Mouse (Mus musculus): ENCODE measurements at regions not wholly inside any gene's neighbourhood (a gene's known extent, or its start where the extent isn't known, plus 50 kb on each side); places are given as distances from the start of the nearest gene placed in this dataset.

DNA sequence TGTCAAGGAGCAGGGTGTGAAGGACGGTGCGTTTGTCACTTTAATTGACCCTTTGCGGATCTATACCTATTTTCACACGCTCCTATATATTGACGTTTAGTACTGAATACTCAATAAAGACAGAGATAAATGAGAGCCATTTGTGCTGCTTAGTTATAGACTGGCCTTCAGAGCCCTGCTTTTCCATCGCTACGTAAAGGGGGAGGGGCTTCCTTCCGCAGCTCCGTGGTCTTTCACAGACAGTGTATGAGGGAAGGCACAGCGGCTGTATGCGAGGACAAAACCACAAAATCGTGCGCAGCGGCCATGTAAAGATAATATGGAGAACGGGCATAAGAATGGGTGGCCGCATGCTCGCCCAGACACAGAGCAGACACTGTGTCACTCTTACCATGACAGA, 58.4 kb upstream of the Pced1b start:
- Histone ChIP-seq H3K9me3 (ENCODE audit: control insufficient read depth, insufficient read depth, low read depth, low read length) (no peaks in the 10 kb centered on the region), H3K4me1 (ENCODE audit: control insufficient read depth in 2 of 2, insufficient read depth in 2 of 2, low read length in 2 of 2, poor library complexity in 1 of 2) (peaks cover 0 to 2% of the 10 kb centered on the region in 2 experiments; a peak in 1 of 4 replicates), H3K9ac (ENCODE audit: insufficient read depth, low read depth, low read length, poor library complexity, severe bottlenecking) (no peak overlapping the region), H3K4me3 (ENCODE audit: insufficient read depth in 1 of 2, low read depth in 1 of 2, low read length in 2 of 2, poor library complexity in 1 of 2, severe bottlenecking in 1 of 2) (no peak overlapping the region), H3K36me3 (ENCODE audit: control insufficient read depth, insufficient read depth, low read length, poor library complexity, severe bottlenecking) (no peaks in the 10 kb centered on the region), H3K27ac (ENCODE audit: insufficient read depth, low read depth, low read length, poor library complexity, severe bottlenecking) (no peak overlapping the region)
- TF ChIP-seq HCFC1 (IDR thresholded peaks at IDR 0.05; ENCODE audit: borderline replicate concordance, insufficient read depth, low read length) (no peak), MAFK (IDR thresholded peaks at IDR 0.05; ENCODE audit: insufficient read depth, low read depth, low read length) (no peak), ZNF384 (IDR thresholded peaks at IDR 0.05; ENCODE audit: low read depth, low read length) (no peak), ZC3H11A (IDR thresholded peaks at IDR 0.05; ENCODE audit: borderline replicate concordance, low read depth, low read length) (no peak), CHD2 (IDR thresholded peaks at IDR 0.05; ENCODE audit: low read depth, low read length) (no peak)
- DNase-seq (ENCODE audit: low read depth, low spot score): no peak
- in situ Hi-C loops (cut with MboI; ENCODE audit: low sequenced_read_pairs in 2 of 2, unreplicated experiment in 2 of 2): no loop called here

DNA sequence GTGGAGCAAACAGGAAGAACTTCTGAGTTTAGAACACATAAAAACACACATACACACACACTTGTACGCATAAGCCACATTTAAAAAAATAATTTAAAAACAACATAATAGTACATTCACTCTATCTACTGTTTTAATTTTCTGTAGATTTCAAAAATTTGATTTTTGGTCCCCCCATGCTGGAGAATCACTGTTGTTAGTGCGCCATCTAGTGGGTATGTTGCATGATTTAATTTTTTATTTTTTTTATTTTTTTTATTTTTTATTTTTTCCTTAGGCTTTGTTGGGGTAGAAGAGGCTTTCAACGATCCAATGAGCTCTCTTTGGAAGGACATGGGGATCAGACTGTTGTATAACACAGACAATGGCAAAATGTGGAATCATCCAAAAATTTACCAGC, 59.1 kb upstream of the Pced1b start:
- no peak overlapping the region for H3K27ac ChIP-seq (ENCODE audit: insufficient read depth, low read depth, low read length, poor library complexity, severe bottlenecking)
- in situ Hi-C loops (cut with MboI; ENCODE audit: low sequenced_read_pairs in 2 of 2, unreplicated experiment in 2 of 2): no loop called here
- TF ChIP-seq ZNF384 (IDR thresholded peaks at IDR 0.05; ENCODE audit: low read depth, low read length) (peak; percentile 97), ZC3H11A (IDR thresholded peaks at IDR 0.05; ENCODE audit: borderline replicate concordance, low read depth, low read length) (no peak)
- no peak overlapping the region for H3K9ac ChIP-seq (ENCODE audit: insufficient read depth, low read depth, low read length, poor library complexity, severe bottlenecking)
- no peak overlapping the region for H3K4me3 ChIP-seq (ENCODE audit: insufficient read depth in 1 of 2, low read depth in 1 of 2, low read length in 2 of 2, poor library complexity in 1 of 2, severe bottlenecking in 1 of 2)
- no peak for DNase-seq (ENCODE audit: low read depth, low spot score)
- H3K4me1 ChIP-seq (ENCODE audit: control insufficient read depth in 2 of 2, insufficient read depth in 2 of 2, low read length in 2 of 2, poor library complexity in 1 of 2): peaks cover 0 to 2% of the 10 kb centered on the region in 2 experiments; a peak in 1 of 4 replicates
- no peaks in the 10 kb centered on the region for H3K9me3 ChIP-seq (ENCODE audit: control insufficient read depth, insufficient read depth, low read depth, low read length)
- no peaks in the 10 kb centered on the region for H3K36me3 ChIP-seq (ENCODE audit: control insufficient read depth, insufficient read depth, low read length, poor library complexity, severe bottlenecking)

DNA sequence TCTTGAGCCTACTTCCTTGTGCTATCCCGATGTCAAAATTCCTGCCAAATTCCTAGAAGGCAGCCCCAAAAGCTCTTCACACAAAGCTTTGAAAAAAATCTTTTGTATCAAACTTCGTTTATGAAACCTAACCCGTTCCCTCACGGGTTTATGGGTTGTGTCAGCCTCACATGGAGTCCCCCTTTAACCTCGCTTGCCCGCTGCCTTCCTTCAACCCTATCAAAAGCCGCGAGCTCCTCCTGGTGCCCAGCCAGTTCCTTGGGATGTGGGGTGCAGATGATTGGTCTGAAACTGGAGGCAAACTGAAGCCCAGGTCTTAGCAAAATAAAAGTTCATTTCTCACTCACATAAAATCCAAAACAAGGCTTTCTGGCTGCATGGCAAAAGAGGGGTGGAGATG, 60.9 kb upstream of the Pced1b start:
- Histone ChIP-seq H3K36me3 (ENCODE audit: control insufficient read depth, insufficient read depth, low read length, poor library complexity, severe bottlenecking) (no peaks in the 10 kb centered on the region), H3K27ac (ENCODE audit: insufficient read depth, low read depth, low read length, poor library complexity, severe bottlenecking) (no peak overlapping the region), H3K9me3 (ENCODE audit: control insufficient read depth, insufficient read depth, low read depth, low read length) (no peaks in the 10 kb centered on the region), H3K4me3 (ENCODE audit: insufficient read depth in 1 of 2, low read depth in 1 of 2, low read length in 2 of 2, poor library complexity in 1 of 2, severe bottlenecking in 1 of 2) (no peak overlapping the region), H3K9ac (ENCODE audit: insufficient read depth, low read depth, low read length, poor library complexity, severe bottlenecking) (no peak overlapping the region), H3K4me1 (ENCODE audit: control insufficient read depth in 2 of 2, insufficient read depth in 2 of 2, low read length in 2 of 2, poor library complexity in 1 of 2) (peaks cover 0 to 2% of the 10 kb centered on the region in 2 experiments; a peak in 1 of 4 replicates)
- TF ChIP-seq ZC3H11A (IDR thresholded peaks at IDR 0.05; ENCODE audit: borderline replicate concordance, low read depth, low read length) (peak; percentile 16; the same call in 1 of the 2 replicates), ZNF384 (IDR thresholded peaks at IDR 0.05; ENCODE audit: low read depth, low read length) (no peak)
- no peak for DNase-seq (ENCODE audit: low read depth, low spot score)
- in situ Hi-C loops (cut with MboI; ENCODE audit: low sequenced_read_pairs in 2 of 2, unreplicated experiment in 2 of 2): no loop called here

DNA sequence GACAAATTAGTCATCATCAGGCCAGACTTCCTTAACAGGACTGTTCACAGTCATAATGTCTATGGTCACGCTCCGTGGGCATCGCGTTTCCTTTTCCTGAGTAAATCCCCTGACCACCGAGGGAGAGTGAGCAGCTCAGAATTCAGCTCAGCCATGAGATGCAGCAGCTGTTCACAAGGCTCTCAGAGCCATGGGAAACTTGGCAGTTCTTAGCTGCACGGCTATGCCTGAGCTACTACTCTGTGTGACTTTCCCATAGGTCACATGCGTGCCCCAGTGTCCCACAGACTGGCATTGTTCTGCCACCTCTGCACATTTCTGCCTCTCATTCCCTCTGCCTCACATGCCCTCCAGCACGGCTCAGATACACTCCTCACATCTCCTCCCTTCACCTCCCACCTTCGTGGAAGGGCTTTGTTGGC, 64.3 kb upstream of the Pced1b start:
- TF ChIP-seq ZNF384 (IDR thresholded peaks at IDR 0.05; ENCODE audit: low read depth, low read length): no peak
- TF ChIP-seq CHD2 (IDR thresholded peaks at IDR 0.05; ENCODE audit: low read depth, low read length): no peak
- in situ Hi-C loops (cut with MboI; ENCODE audit: low sequenced_read_pairs in 2 of 2, unreplicated experiment in 2 of 2): no loop called here
- H3K27ac ChIP-seq (ENCODE audit: insufficient read depth, low read depth, low read length, poor library complexity, severe bottlenecking): no peak overlapping the region
- no peaks in the 10 kb centered on the region for H3K9me3 ChIP-seq (ENCODE audit: control insufficient read depth, insufficient read depth, low read depth, low read length)
- no peak overlapping the region for H3K4me3 ChIP-seq (ENCODE audit: insufficient read depth in 1 of 2, low read depth in 1 of 2, low read length in 2 of 2, poor library complexity in 1 of 2, severe bottlenecking in 1 of 2)
- no peaks in the 10 kb centered on the region for H3K36me3 ChIP-seq (ENCODE audit: control insufficient read depth, insufficient read depth, low read length, poor library complexity, severe bottlenecking)
- no peak for DNase-seq (ENCODE audit: low read depth, low spot score)
- H3K4me1 ChIP-seq (ENCODE audit: control insufficient read depth in 2 of 2, insufficient read depth in 2 of 2, low read length in 2 of 2, poor library complexity in 1 of 2): peaks cover 0 to 2% of the 10 kb centered on the region in 2 experiments; a peak in 1 of 4 replicates
- no peak overlapping the region for H3K9ac ChIP-seq (ENCODE audit: insufficient read depth, low read depth, low read length, poor library complexity, severe bottlenecking)

GRCm38 (mm10) chr15:97180970-97181669, 65.8 kb upstream of the Pced1b start:
- Histone ChIP-seq H3K4me3 (ENCODE audit: insufficient read depth in 1 of 2, low read depth in 1 of 2, low read length in 2 of 2, poor library complexity in 1 of 2, severe bottlenecking in 1 of 2) (no peak overlapping the region), H3K36me3 (ENCODE audit: control insufficient read depth, insufficient read depth, low read length, poor library complexity, severe bottlenecking) (no peaks in the 10 kb centered on the region), H3K9me3 (ENCODE audit: control insufficient read depth, insufficient read depth, low read depth, low read length) (no peaks in the 10 kb centered on the region), H3K4me1 (ENCODE audit: control insufficient read depth in 2 of 2, insufficient read depth in 2 of 2, low read length in 2 of 2, poor library complexity in 1 of 2) (no peaks in the 10 kb centered on the region; a peak in 1 of 4 replicates), H3K27ac (ENCODE audit: insufficient read depth, low read depth, low read length, poor library complexity, severe bottlenecking) (no peak overlapping the region), H3K9ac (ENCODE audit: insufficient read depth, low read depth, low read length, poor library complexity, severe bottlenecking) (no peak overlapping the region)
- no peak for DNase-seq (ENCODE audit: low read depth, low spot score)
- TF ChIP-seq ZNF384 (IDR thresholded peaks at IDR 0.05; ENCODE audit: low read depth, low read length): peak; percentile 72; the same call in 1 of the 2 replicates
- TF ChIP-seq HCFC1 (IDR thresholded peaks at IDR 0.05; ENCODE audit: borderline replicate concordance, insufficient read depth, low read length): no peak
- no peak for TF ChIP-seq ZC3H11A (IDR thresholded peaks at IDR 0.05; ENCODE audit: borderline replicate concordance, low read depth, low read length)
- no peak for TF ChIP-seq CHD2 (IDR thresholded peaks at IDR 0.05; ENCODE audit: low read depth, low read length)
- in situ Hi-C loops (cut with MboI; ENCODE audit: low sequenced_read_pairs in 2 of 2, unreplicated experiment in 2 of 2): no loop called here

All from ES-E14 (cell line).